Mouse (Mus musculus) layer of hippocampus, postnatal 25 days (tissue): ENCODE data around the gene Hoxa11. TPM values are rescaled to one million over a fixed set of nuclear protein-coding genes. Genes with fewer than 3 reads are reported as not detected.

Experiments used
- DNase-seq, 2 experiments: peaks; one replicate each; pipeline ENCODE4 v3.0.0; 2022; ENCODE audit warnings: mixed read lengths in 2 of 2, low spot score in 1 of 2; ENCODE audit errors: extremely low spot score in 1 of 2
- total RNA-seq, 2 experiments: library from RNA; stranded (reverse); gene quantifications; 2 replicates each; pipeline ENCODE4 v1.2.3; 2021

Hoxa11 gene
- total RNA-seq, 2 experiments from 2014 or later: not detected

DNA sequence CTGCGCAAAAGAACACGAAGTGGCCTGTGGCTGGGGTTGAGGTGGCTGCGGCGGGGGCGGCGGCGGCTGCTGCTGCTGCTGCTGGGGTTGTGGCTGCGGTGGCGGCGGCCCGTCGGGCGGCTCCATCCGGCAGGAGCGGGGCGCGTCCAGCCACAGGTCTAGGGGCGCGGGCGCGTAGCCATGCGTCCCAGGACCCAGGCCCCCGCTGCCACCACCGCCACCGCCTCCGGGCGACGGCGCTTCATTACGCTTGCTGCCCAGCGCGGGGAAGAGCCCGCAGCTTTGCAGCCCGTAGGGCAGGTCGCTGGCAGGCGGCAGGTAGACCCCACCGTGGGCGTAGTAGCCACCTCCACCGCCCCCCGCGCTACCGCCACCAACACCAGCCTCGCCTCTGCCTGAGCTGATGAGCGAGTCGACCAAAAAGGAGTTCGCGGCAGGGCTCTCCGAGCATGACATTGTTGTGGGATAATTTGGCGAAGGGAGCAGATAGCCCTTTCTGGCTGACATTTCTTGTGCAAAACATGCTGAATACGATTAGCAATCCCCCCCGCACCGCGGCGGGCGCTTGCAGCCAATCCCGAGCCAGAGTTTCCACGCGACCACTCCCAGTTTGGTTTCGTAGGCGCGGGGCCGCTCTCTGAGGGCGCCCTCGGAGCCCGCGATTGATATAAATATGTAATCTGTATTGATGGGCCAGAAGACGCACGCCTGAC lies 11.0 kb downstream of the Hoxa11 start:
- DNase-seq: no peak

DNA sequence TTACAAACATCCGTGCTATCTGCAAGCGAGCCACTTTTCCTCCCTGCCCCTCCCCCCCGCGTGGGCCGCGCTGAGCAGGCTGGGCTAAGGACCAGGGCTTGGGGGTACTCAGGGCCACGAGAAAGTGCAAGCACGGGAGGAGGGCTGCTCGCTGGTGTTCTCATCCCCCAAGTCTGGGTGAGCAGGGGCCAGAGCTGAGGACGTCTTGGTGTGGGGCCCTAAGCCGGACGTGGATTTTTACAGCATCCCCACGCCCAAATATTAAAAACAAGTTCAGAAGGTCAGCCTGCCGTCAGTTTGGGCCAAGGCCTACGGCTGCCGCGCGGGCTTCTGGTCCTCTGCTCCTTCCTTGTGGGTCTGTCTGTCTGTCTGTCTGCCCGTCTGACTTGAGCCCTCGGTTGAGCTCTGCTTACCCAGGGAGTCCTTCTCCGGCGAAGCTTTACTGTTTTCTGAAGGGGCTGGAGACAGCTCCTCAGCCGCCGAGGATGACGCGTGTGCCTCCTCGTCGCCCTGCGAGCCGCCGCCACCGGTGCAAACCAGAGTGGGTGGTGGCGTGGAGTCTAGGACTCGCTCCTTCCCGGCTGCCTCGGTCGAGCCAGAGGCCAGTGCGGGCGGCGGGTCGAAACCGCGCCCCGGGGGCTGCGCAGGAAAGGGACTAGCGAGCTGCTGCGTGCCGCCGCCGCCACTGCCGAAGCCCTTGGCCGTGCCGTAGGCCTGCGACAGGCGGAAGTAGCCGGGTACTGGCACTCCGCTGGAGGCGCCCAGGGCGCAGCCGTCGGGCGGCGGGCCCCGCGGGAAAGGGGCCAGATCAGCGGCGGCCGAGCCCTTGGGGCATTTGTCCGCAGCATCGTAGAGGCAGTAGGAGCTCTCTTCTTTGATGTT lies 11.8 kb downstream of the Hoxa11 start:
- no peak for DNase-seq

DNA sequence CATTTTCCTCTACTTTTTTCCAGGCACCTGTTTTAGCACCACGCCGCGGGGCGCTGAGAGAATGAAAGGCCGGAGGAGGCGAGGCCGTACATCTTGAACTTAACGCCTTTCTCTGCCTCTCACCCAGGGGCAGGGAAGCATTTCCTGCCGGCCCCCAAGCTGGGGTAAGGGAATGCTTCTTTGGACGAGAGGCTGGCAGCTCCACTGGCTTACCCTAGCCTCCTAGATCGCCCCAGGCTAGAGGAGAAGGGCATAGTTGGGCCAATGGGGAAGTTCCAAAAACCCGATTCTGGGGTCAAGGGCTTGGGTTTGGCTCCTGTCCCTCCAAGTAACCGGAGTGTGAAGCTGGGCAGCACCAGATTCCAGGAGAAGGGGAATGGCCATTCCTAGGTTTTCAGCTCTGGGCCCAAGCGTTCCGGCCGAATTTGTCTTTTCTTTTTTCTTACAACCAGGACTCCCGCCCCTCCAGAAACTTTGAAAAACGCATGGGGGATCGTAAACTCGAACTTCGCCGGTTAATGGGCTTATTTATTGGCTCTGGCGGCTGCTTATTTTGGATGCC lies 12.5 kb downstream of the Hoxa11 start:
- DNase-seq: no peak

DNA sequence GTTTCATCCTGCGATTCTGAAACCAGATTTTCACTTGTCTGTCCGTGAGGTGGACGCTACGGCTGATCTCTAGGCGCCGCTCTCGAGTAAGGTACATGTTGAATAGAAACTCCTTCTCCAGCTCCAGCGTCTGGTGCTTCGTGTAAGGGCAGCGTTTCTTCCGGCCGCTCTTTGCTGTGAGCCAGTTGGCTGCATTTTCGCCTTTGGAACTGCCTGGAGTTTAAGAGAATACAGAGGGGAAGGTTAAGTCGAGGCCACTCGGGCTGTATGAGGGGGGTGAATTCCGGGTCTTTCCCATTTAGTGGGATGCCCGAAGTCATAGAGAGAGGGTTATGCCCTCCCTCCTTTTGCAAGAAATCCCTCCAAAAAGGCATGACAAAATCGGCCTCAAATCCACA lies 13.0 kb downstream of the Hoxa11 start:
- no peak for DNase-seq

DNA sequence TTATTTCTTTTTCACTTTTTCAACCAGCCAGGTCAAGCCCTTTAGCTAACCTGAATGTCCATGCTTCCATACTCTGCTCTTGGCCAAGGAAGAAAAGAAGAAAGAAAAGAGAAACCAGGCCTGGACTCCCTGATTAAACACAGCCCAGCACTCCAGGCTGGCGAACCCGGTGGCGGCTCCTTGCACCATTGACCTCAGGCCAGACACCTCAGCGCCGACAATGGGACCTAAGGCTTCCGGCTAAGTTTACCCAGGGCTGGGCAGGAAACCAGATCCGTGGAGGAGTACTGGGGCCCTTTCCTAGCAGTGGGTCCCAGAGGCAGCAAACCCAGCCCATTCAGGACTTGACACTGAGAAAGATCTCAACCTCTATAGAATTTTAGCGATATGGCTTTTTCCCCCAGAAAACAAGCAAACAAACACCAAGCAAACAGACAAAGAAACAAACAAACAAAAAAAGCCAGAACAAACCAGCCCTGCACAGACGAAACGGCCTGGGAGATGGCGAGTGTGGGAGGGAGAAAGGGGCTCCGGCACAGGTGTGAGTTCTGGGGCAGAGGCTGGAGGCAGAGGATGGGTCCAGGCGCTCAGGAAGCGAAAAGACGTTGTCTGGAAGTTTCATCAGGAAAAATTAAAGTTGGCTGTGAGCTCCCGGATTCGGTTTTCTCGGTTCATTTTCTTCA lies 13.6 kb downstream of the Hoxa11 start:
- no peak for DNase-seq

DNA sequence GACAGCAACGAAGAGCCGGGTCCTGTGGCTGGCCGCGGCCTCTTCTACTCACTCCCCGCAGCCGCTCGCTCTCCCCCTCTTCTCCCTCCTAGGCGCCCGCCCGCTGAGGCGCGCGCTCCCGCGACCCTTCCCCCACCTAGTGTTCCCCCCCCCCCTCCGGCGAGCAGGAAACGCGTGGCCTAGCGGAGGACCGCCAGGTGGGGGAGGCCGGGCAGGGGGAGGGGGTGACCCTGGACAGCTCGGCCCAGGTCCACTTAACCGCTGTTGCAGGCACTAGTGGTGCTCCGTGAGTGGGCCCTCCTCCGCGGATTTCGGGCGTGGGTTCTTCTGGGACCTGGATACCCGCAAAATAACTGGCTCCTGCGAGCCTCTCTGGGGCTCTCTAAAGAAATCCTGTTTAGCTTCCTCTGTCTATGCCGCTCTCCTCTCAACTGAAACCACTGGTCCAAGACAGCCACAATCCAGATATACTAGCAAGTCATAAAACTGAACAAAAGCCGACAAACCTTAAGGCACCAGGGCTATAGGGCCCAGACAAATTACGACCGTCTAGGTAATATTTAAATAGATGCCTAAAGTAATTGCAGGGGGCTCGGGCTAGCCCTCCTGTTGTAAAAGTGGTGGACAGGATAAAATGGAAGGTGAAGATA lies 15.0 kb downstream of the Hoxa11 start, which contains the start of gene Hoxa9:
Gene Hoxa9, minus strand, starts transcription at position 574 of the 650 bp plus-strand sequence.
- no peak for DNase-seq

DNA sequence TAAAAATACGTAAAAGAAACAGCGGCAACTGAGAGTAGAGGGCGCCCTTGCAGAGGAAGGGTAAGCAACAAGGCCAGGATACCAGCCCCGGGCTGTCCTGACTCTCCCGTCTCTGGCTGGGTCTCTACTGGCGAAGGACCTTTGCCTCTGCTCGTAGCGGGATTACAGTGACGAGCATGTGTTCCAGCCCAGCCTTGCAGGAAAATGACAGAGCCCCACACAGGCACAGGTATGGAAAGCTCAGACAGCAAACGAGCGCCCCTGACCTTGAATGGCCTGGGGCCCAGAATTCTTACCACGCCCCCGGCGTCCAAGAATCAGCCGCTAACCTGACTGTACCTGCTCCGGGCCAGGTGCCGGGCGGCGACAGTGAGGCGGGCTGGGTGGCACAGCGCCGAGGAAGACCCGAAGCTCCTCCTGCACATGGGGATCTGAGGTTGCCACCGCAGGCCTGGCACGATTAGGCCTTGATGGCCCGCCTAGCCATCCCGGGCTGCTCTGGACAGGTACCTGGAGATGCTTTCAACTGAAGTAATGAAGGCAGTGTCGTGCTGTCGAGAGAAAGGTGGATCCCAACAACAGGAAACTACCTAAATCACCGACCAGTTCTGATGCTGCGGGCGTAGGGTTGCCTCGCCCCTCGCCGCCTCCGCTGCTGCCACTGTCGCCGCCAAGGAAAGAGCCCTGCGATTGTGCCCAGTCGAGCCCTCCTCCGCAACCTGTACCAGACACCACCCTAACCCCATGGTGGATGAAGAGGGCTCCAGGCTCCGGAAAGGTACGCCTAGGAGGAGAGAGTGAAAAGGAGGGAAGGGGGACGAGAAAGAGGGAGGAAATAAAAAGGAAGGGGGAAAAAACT lies 15.8 kb downstream of the Hoxa11 start:
- no peak for DNase-seq

DNA sequence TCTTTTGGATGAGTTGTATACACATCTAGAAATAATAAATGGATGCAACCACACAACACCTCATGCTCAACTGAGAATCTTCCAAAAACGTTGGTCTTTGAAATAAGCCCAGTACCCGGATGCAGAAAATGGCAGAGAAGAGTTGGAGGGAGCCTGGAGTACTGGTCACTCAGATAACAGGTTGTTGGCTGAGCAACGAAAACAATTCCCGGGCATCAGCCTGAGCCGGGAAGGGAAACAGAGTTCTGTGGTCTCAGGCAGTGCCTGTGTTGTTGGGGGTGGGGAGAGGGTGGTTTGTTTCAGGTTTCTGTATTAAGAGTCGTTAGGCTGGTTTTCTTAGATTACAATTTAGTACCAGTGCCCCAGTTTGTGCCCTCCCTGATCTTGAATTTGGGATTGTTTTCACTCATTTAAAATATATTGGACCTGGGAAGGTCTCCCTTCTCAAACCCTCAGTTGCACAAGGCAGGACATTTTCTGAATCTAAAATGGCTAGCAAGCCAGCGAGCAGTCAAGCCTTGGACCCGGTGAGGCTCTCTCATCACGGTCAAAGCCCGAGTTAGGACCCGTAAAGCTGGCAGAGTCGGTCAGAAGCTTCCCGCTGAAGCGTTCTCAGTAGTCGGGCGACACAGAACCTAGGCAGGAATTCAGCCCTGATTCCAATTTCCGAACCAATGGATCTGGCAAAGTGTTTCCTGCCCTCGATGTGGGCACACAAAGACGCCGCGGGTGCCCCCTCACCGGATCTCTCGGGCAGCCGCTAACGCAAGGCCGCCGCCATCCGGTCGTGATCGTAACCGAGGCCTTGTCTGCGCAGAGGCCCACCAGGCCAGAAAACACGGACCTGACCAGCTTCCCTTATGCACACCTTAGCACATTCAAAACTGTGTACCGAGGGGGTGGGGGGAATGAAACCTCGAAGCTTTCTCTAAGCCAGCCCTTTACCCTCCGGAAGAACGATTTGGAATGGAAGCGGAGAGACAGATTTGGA lies 16.8 kb downstream of the Hoxa11 start:
- DNase-seq: no peak

DNA sequence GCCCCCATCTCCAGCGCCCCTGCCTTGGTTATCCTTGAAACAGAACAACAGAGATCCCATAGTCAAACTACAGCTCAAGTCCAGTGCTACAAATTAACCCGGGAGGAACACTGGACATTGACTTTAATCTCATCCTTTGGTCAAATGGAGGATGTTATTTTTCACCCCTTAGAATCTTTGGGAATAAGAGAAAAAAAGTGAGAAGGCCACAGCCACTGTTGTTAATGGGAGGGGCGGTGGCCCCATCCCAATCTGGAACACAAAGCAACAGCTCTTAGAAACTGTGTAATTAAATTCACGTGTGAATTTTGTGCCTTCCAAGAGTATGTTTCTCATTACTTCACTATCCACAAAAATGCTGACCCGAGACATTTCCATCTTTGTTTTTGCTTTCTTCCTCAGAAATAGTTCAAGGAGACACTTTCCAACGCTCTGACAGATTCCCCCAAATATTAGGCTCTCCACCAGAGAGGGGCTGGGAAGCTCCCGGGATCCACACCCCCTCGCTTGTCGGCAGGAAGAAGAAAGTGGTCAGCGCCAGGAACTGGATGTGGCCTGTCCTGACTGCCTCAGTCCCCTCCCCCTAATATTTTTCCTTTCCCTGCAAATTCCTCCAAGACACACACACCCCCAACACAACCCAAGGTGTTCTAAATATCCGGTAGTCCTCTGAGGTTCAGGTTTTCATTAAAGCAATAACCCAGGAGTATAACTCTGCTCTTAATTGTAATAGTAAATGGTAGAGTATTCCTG lies 18.0 kb downstream of the Hoxa11 start:
- DNase-seq: no peak

DNA sequence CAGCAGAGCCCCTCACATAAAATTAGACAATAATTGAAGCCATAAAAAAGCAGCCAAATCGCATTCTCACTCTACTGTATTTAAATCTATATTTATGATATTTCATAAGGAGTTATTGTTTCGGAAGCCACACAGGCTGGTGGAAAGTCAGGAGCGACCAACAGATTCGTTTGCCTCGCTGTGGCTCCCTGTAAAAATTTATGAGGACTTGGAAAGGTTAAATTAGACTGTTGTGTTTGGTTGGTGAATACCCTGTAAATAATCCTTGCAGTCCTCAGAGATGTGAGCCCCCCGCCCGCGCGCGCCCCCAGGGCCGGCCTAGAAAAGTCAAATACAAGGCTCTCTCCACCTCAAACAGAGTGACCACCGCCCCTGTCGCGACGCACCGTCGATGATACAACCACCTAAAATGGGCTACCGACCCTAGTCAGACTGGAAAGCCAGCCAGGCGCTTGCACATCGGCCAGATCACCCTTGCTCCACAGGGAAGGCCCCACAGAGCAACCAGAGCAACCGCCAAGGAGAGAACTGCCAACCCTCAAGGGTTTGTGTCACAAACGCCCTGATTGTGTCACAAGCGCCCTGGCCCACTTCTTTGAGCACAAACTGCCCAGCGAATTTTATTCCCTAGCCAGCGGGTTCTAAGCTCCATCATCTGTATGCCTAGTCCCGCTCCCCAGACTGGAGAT lies 18.9 kb downstream of the Hoxa11 start:
- DNase-seq: no peak

DNA sequence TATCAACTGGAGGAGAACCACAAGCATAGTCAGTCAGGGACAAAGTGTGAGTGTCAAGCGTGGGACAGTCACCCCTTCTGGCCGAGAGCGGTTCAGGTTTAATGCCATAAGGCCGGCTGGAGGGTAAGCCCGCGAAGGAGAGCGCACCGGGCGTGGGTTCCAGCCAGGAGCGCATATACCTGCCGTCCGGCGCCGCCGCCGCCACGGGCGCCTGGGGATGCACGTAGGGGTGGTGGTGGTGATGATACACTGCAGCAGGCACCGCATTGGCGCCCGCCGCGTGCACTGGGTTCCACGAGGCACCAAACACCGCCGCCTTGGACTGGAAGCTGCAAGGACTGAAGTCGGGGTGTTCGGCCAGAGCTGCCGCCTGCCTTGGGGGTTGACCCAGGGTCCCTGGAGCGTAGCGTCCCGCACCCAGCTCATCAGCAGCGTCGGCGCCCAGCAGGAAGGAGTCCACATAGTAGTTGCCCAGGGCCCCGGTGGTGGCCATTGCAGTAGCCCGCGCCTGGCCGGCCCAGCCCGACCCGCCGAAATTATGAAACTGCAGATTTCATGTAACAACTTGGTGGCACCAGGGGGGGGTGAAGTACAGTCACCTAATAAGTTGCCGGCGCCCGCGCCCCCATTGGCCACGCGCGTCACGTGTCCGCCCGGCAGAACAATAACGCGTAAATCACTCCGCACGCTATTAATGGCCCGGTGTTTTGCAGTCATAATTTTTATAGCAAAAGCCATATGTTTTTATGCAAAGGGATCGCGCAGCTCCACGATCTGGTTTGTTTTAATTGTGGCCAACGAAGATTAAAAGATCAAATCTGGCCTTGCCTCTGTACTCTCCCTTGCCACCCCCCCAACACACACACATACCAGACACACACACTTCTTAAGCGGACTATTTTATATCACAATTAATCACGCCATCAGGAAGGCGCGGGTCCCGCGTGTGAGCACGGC lies 19.7 kb downstream of the Hoxa11 start:
- no peak for DNase-seq

DNA sequence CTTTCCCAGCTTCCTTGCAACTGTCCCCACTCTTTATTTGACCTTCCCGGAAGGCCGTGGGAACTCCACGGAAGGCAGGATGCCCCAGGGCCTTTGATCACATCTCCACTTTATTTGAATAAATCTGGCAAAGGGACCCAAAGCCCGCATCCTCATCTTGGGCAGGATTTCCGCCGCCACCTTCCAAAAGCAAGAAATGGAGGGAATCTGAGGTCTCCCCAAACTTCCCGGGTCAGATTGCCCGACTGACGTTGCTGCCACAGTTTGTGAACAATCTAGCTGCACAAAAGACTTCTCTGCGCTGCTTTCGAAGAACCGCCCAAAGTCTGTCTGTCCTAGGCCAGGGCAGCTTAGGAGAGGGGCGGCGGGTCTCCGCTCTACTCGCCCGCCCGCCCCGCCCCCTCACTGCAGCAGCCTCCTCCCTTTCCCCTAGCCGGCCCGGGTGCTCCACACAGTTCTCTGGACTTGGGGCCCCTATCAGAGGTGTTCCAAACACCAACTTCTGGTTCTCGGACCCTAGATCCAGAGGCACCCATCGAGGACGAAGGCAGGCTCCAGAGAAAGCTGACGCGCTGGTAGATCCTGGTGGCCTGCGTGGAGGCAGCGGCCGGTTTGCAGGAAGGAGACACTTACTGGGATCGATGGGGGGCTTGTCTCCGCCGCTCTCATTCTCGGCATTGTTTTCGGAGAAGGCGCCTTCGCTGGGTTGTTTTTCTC lies 20.6 kb downstream of the Hoxa11 start:
- DNase-seq: no peak

DNA sequence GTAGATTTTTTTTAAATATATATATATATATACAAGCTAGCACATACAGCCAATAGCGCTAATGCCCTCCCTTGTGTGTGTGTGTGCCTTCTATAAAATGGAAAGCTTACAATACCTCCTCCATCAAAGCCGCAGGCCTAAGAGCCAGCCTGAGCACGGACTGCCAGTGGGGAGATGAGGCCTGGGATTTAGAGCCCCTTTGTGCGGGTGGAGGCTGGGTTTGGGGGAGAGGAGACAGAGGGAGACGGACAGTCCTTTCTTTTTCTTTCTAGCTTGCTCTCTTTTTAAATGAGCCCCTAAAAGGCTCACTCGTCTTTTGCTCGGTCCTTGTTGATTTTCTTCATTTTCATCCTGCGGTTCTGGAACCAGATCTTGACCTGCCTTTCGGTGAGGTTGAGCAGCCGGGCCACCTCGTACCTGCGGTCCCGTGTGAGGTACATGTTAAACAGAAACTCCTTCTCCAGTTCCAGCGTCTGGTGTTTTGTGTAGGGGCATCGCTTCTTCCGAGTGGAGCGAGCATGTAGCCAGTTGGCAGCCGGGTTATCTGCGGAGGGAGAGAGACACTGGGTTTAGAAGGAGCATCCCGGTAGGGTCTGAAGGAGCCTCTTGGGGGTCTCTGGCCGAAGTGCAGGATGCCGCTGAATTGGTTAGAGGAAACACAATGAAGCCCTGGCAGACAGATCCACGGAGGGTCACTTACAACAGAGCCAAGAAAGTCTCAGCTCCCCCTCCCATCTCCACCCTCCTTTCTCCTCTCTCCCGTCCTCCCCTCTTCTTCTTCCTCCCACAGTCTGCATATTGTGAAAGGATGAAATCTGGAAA lies 21.5 kb downstream of the Hoxa11 start:
- DNase-seq: no peak

DNA sequence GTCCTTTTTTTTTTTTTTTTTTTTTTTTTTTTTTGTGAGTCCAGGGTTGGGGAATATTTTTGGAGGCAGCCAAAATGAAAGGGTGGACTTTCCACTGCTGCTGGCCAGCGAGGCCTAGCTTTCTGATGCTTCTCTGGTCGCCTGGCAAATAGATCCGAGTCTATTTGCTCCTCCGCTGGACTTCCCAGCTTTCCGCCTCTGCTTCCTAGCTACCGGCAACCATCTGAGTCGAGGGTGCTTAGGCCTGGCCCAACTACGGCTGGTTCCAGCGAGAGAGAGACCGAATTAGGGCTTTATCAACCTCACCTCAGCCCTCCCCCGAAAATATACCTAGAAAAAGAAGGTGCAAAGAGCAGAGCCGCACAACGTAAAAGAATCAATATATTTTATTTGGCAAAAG lies 22.9 kb downstream of the Hoxa11 start:
- no peak for DNase-seq
